Mouse (Mus musculus) hindbrain, embryonic 13.5 days (tissue): ENCODE data around the gene Ankrd66. TPM values are rescaled to one million over a fixed set of nuclear protein-coding genes. Genes with fewer than 3 reads are reported as not detected.
"Not testable (repeated sequence)": the region's sequence is repeated elsewhere in the genome, so short reads cannot be mapped to it uniquely, and the experiment has no call there.

Source experiments
- ATAC-seq: fragments of 200-750 bp; cut with Nextera tagmentation; 2 replicates; pipeline ENCODE4 v1.8.0; 2017; ENCODE audit warnings: moderate TSS enrichment; ENCODE audit not compliant: low FRiP score
- H3K27ac ChIP-seq: fragments of 300-500 bp; sonication (generic); 2 replicates; pipeline ENCODE4 v1.5.1; 2015; ENCODE audit warnings: inconsistent platforms, mild to moderate bottlenecking, moderate library complexity
- H3K27me3 ChIP-seq: fragments of 300-500 bp; sonication (generic); 2 replicates; pipeline ENCODE4 v1.6.1; 2015; ENCODE audit warnings: mild to moderate bottlenecking, inconsistent platforms
- H3K36me3 ChIP-seq: fragments of 300-500 bp; sonication (generic); 2 replicates; pipeline ENCODE4 v1.6.1; 2015; ENCODE audit warnings: mild to moderate bottlenecking, inconsistent platforms
- H3K4me1 ChIP-seq: fragments of 300-500 bp; sonication (generic); replicated peaks from 2 replicates; pipeline ENCODE4 v1.6.1; 2015; ENCODE audit warnings: inconsistent platforms
- H3K4me2 ChIP-seq: fragments of 300-500 bp; sonication (generic); 2 replicates; pipeline ENCODE4 v1.6.1; 2015; ENCODE audit warnings: inconsistent platforms, mild to moderate bottlenecking, moderate library complexity
- H3K4me3 ChIP-seq: fragments of 300-500 bp; sonication (generic); 2 replicates; pipeline ENCODE4 v1.5.1; 2015; ENCODE audit warnings: mild to moderate bottlenecking, inconsistent platforms
- H3K9ac ChIP-seq: fragments of 300-500 bp; sonication (generic); 2 replicates; pipeline ENCODE4 v1.6.1; 2015; ENCODE audit warnings: mild to moderate bottlenecking, inconsistent platforms
- H3K9me3 ChIP-seq: fragments of 300-500 bp; sonication (generic); 2 replicates; pipeline ENCODE4 v1.6.1; 2016; ENCODE audit warnings: inconsistent platforms
- WGBS: fragments of 180-500 bp; shearing (Covaris S2); methylation state at CpG from one replicate; pipeline ENCODE4 v1.1.7; 2015; 5-methylcytosine and 5-hydroxymethylcytosine counted together
- polyA plus RNA-seq: library from polyadenylated mRNA; unstranded; fragments of >200 nt; fragmentation: Nextera tagmentation; extraction: Ambion mirVana; gene quantifications from 2 replicates; pipeline ENCODE4 v1.2.1, GENCODE M21; 2015

Ankrd66 gene
- polyA plus RNA-seq, 1 experiment from 2014 or later: 2.3 TPM

DNA sequence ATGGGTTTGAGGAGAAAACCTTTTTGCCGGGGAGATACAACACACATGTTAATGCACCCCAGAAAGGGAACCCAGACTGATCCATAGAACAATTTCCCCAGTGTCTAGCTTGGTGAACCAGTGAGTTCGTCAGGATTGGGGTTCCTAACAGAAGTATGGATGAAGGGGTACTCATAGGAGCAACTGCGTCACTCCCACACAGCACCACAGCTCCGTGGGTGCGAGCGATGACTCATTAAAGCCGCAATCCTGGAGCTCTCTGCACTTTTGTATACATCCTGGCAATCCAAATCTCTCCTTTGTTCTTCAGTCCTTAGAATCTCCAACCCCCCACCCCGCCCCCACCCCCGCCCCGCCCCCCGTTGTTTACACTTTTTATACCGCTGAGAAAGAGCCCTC is 24.2 kb upstream of the Ankrd66 start:
- Histone ChIP-seq H3K27me3 (no peaks in the 10 kb centered on the region), H3K4me2 (peak overlapping the region; percentile 85), H3K27ac (0 out of 2 replicates have a peak overlapping the region, but pooled peaks have one; percentile 36), H3K9me3 (peaks cover 2% of the 10 kb centered on the region; the same call in 1 of the 2 replicates), H3K9ac (peak overlapping the region; percentile 39; the same call in 1 of the 2 replicates), H3K4me3 (peak overlapping the region; percentile 48), H3K36me3 (no peaks in the 10 kb centered on the region), H3K4me1 (peaks cover 14% of the 10 kb centered on the region)
- WGBS: 7% methylated on average over 12 of the region's 12 CpGs
- ATAC-seq: peak; percentile 48

DNA sequence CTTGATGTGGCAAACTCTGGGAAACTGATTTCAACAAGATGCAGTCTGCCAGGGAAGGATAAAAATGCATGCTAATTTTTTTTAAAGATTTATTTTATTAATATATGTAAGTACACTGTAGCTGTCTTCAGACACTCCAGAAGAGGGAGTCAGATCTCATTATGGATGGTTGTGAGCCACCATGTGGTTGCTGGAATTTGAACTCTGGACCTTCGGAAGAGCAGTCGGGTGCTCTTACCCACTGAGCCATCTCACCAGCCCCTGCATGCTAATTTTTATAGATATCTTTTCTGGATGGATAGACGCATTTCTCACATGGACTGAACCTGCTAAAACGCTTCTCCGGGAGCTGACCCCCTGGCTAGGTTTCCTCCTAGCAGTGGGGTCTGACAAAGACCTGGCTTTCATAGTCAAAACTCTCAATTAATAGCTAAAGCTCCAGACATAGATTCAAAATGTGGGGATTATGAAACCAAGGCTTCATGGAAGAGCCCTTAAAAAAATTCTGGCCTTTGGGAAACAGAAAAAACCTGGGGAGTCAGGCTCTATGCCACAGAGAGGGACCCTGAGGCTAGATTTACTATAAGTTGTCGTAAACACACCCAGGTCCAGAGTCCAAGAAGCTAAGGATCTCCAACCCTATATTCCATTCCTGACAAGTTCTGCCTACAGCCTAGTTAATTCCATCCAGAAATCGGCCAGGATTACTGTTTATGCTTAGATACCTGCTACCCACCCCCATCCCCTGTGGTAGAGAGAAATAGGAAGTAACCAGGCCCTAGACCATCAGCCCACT is 20.0 kb upstream of the Ankrd66 start:
- no peak overlapping the region for H3K4me3 ChIP-seq
- 90% methylated on average over 7 of the region's 7 CpGs for WGBS
- H3K27ac ChIP-seq: no peak overlapping the region
- H3K27me3 ChIP-seq: no peaks in the 10 kb centered on the region
- no peak overlapping the region for H3K9ac ChIP-seq
- peaks cover 9% of the 10 kb centered on the region; the same call in 1 of the 2 replicates for H3K4me1 ChIP-seq
- H3K4me2 ChIP-seq: no peak overlapping the region
- H3K9me3 ChIP-seq: peaks cover 5% of the 10 kb centered on the region; the same call in 1 of the 2 replicates
- H3K36me3 ChIP-seq: no peaks in the 10 kb centered on the region
- ATAC-seq: no peak

DNA sequence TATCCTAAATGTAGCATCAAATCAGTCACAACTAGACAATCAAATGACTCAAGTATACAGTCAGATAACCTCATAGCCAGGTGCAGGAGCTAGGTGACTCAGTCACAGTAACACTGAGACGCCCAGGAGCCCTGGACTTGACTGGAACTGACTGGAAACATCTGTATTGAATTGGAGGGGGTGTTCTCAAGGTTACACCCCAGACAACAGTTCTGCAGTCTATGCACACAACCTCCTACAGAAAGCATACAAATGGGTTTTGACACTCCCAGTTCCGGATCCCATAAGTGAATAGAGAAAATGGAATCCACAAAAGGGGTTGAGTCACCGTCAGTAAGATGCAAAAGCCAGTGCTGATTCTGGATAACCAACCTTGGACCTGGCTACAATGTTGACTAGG is 15.2 kb upstream of the Ankrd66 start:
- H3K36me3 ChIP-seq: no peaks in the 10 kb centered on the region
- no peak for ATAC-seq
- 86% methylated on average over 3 of the region's 3 CpGs for WGBS
- no peak overlapping the region for H3K4me2 ChIP-seq
- H3K9ac ChIP-seq: no peak overlapping the region
- H3K9me3 ChIP-seq: peaks cover 5% of the 10 kb centered on the region; the same call in 1 of the 2 replicates
- no peaks in the 10 kb centered on the region for H3K27me3 ChIP-seq
- no peak overlapping the region for H3K27ac ChIP-seq
- peaks cover 5% of the 10 kb centered on the region for H3K4me1 ChIP-seq
- H3K4me3 ChIP-seq: no peak overlapping the region

DNA sequence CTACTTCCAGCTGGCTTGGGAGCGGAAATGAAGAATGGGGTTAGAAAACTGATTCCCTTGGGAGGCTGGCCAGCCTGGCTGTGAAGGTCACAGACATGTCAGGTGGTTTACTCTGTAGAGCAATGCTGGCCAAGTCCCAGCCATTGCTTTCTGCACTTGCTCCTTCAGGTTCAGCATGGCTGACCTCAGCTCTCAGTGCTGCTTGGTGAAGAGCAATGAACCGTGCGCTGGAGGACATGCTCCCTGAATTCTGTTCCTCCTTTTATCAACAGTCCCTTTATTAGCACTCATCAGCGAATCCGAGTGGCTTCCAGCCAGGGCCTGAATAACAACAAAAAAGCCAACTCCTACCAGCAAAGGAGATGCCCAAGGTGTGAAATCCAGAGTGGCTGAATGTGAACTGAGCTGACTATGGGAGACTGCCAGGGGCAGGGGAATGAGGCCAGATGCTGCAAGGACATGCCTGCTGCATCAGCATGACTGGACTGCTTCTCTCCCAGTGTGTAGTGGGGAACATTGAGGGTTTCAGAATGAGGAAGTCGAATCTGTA is 14.2 kb upstream of the Ankrd66 start:
- peak; percentile 95 for ATAC-seq
- Histone ChIP-seq H3K27me3 (no peaks in the 10 kb centered on the region), H3K9ac (no peak overlapping the region), H3K9me3 (peaks cover 4% of the 10 kb centered on the region; the same call in 1 of the 2 replicates), H3K4me1 (peaks cover 5% of the 10 kb centered on the region), H3K27ac (no peak overlapping the region), H3K4me2 (no peak overlapping the region), H3K4me3 (no peak overlapping the region), H3K36me3 (no peaks in the 10 kb centered on the region)
- 20% methylated on average over 6 of the region's 6 CpGs for WGBS

DNA sequence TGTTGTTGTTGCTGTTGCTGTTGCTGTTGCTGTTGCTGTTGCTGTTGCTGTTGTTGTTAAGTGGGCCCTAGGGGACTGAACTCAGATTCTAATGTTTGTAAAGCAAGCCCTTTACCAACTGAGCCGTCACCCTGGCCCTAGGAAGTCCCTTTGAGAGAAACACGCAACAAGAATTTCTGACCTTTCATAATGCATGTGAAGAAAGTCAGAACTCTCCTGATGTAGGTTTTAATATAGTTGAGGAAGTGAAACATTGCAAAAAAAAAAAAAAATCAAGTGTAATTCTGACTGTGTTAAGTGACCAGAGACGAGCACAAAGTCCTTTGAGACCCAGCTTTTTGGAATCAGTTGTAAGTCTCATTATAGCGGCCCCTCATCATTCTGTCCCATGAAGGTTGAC is 13.7 kb upstream of the Ankrd66 start:
- no peak for ATAC-seq
- 68% methylated on average over 4 of the region's 4 CpGs for WGBS
- H3K9ac ChIP-seq: no peak overlapping the region

DNA sequence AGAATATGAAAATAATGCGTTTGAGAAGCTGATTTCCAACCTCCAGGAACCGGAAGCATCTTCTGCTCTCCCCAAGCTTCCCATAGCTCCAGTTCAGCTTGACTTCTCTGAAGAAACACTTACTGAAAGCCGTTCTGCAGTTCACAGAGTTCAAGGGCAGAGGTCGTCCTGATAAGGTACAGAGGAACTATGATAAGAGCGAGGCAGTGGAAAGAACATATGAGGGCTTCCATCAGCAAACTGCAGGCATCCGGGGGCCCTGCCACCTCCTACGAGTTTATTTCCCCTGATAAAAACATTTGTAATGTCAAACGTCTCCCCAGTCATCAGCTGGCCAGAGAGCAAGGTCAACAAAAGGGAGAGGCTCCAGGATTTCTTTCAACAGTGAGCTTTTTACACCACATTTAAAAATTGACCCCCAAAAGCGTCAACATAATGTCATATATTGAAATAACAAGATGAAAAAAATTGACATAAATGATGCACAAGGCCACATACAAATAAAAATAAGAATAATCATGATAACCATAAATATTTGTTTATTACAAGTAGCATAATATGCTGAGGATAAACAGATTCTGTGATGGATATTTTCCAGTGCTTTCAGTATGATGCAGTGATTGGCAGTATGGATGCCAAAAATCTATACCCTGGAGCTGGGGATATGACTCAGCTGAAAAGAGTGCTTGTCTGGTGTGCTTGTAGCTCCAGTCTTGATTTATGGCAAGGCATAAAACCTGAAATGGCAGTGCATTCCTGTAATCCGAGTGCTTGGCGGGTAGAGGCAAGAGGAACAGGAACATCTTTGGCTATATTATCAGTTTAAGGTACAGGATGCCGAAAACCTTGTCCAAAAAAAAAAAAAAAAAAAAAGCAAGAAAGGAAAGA is 11.3 kb upstream of the Ankrd66 start:
- Histone ChIP-seq H3K4me3 (no peak overlapping the region), H3K9me3 (no peaks in the 10 kb centered on the region), H3K36me3 (no peaks in the 10 kb centered on the region), H3K27me3 (no peaks in the 10 kb centered on the region), H3K4me2 (no peak overlapping the region), H3K4me1 (peaks cover 9% of the 10 kb centered on the region), H3K9ac (no peak overlapping the region), H3K27ac (no peak overlapping the region)
- WGBS: 82% methylated on average over 12 of the region's 12 CpGs
- ATAC-seq: no peak

More for the DNA sequence above, 13.7 kb upstream of the Ankrd66 start:
- H3K4me1 ChIP-seq: peaks cover 5% of the 10 kb centered on the region
- no peaks in the 10 kb centered on the region for H3K36me3 ChIP-seq
- no peak overlapping the region for H3K4me2 ChIP-seq
- no peaks in the 10 kb centered on the region for H3K9me3 ChIP-seq
- H3K4me3 ChIP-seq: no peak overlapping the region
- no peak overlapping the region for H3K27ac ChIP-seq
- H3K27me3 ChIP-seq: no peaks in the 10 kb centered on the region

DNA sequence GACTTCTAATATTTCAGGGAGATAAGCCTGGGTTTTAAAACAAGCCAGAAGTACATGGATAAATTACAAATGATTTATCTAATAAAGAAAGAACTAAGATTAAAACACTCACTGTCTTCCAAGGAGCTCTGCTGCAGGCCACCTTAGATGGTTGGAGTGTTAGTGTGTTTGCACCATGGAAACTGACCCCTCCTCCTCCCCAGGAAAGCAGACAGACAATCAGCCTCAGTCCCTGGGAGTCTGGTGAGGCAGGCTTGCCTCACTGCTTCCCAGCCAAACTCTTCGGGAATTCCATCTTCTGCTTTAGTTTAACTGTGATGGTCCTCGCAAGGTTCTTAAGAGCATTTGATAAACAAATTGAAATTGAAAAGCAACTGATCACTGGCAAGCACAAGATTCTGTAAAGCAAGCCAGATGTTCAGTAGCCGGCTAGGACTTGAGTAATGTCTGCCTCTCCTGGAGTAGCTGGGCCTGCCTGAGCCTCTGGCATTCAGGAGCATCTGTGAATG is 7.7 kb upstream of the Ankrd66 start:
- Histone ChIP-seq H3K27ac (no peak overlapping the region), H3K4me1 (peaks cover 11% of the 10 kb centered on the region), H3K4me2 (no peak overlapping the region), H3K9ac (no peak overlapping the region), H3K9me3 (no peaks in the 10 kb centered on the region), H3K4me3 (no peak overlapping the region), H3K36me3 (no peaks in the 10 kb centered on the region), H3K27me3 (no peaks in the 10 kb centered on the region)
- no peak for ATAC-seq
- WGBS: 24% methylated on average over 3 of the region's 3 CpGs

DNA sequence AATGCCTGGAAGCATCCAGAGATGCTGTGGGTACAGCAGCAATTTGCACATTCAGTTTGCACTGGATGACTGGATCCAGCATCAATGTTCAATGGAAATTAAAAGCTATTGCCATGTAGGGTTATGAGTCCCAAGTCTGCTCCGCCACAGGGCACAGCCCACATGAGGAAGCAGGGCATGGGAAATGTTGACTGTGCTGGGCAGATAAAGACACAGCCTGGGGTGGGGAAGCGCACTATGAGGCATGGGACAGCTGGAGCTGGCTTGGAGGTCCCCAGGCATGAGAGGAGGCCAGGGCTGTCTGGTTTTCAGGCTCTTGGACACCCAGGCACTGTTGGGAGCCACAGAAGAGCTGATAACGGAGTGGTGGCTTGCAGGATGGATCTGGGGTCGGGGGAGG is 601 bp upstream of the Ankrd66 start:
- Histone ChIP-seq H3K36me3 (no peaks in the 10 kb centered on the region), H3K27ac (no peak overlapping the region), H3K4me2 (no peak overlapping the region), H3K4me1 (peaks cover 6% of the 10 kb centered on the region; the same call in 1 of the 2 replicates), H3K27me3 (no peaks in the 10 kb centered on the region), H3K9ac (no peak overlapping the region), H3K4me3 (no peak overlapping the region), H3K9me3 (no peaks in the 10 kb centered on the region)
- ATAC-seq: no peak
- WGBS: 89% methylated on average over 4 of the region's 4 CpGs

DNA sequence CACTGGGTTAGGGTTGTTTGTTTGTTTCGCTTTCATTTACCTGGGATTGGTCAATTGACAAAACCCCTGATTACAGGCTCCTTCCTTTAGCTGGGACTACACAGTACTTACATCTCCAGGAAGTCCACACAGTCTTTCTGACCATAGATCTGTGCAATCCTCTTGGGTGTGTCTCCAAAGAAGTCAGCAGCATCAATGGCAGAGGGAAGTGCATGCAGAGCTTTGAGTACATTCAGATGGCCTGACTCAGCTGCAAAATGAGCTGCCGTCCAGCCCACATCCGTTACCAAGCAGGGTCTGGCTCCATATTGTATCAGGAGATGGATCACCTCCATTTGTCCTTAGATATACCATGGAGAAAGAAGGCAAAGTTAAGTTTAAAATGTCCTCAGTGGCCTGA is 4.7 kb downstream of the Ankrd66 start:
- Histone ChIP-seq H3K27me3 (no peaks in the 10 kb centered on the region), H3K36me3 (no peaks in the 10 kb centered on the region), H3K9me3 (no peaks in the 10 kb centered on the region), H3K4me2 (no peak overlapping the region), H3K4me3 (no peak overlapping the region), H3K27ac (no peak overlapping the region), H3K4me1 (peaks cover 10% of the 10 kb centered on the region), H3K9ac (no peak overlapping the region)
- ATAC-seq: no peak
- 87% methylated on average over 3 of the region's 3 CpGs for WGBS

DNA sequence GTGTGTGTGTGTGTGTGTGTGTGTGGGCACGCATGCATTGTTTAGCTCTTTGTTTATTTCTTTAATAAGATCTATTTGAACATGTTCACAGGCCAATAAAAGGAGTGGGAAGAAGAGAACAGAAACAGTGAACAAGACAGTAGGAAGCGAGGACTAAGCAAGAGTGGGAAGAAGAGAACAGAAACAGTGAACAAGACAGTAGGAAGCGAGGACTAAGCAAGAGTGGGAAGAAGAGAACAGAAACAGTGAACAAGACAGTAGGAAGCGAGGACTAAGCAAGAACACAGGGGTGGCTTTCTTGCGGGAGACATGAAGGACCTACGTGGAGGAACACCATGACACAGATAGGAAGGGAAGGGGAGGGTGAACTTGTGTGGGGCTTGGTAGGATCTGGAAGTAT is 6.6 kb downstream of the Ankrd66 start:
- not testable (repeated sequence) for H3K4me3 ChIP-seq, ATAC-seq, H3K27ac ChIP-seq, H3K9me3 ChIP-seq, H3K4me1 ChIP-seq, H3K4me2 ChIP-seq, H3K9ac ChIP-seq, H3K27me3 ChIP-seq, H3K36me3 ChIP-seq
- 97% methylated on average over 6 of the region's 6 CpGs for WGBS

DNA sequence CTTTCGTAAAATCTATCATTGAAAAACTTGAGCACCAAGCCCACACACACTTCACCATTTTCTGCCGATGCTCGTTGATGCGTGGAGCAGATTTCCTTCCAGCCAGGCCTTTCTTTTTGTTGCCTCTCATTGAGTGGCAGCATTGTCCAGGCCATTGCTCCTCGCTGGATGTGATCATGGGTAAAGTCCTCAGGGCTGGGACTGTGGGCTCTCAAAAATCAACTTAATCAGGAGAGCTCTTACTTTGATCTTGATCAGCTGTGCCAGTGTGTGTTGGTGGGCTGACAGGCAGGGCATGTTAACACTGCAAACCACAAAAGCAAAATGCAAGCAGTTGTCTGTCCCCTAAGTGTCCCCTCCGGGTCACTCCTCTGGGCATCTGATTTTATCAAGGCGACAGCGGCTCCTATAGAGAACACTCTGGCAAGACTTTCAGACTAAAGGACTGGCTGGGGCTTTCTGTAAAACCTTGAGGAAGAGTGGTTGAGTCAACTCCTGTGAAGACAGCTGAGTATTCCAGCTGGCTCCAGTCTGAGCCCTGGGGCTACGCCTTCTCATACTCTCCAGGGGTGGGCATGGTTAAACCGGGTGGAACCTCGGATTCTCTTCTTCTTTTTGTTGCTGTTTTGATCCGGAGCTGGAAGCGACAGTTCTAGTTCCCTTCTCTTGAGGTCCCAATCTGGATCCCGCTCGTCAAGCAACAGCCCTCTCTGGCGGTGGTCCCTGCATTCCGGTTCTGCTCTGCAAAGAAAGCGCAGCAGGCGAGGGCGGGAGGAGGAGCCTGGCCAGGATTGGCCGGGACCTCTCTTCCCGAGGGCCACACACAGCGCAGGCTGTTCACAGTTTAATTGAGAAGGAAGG is 8.8 kb downstream of the Ankrd66 start:
- Histone ChIP-seq H3K9ac (no peak overlapping the region), H3K4me3 (peak overlapping the region; percentile 15), H3K36me3 (no peaks in the 10 kb centered on the region), H3K4me1 (peaks cover 10% of the 10 kb centered on the region), H3K27me3 (no peaks in the 10 kb centered on the region), H3K27ac (no peak overlapping the region), H3K4me2 (peak overlapping the region; percentile 45), H3K9me3 (no peaks in the 10 kb centered on the region)
- WGBS: 7% methylated on average over 23 of the region's 23 CpGs
- ATAC-seq: peak; percentile 88
